Mouse (Mus musculus): ENCODE results near the gene Tmem184a.

Tmem184a gene

DNA sequence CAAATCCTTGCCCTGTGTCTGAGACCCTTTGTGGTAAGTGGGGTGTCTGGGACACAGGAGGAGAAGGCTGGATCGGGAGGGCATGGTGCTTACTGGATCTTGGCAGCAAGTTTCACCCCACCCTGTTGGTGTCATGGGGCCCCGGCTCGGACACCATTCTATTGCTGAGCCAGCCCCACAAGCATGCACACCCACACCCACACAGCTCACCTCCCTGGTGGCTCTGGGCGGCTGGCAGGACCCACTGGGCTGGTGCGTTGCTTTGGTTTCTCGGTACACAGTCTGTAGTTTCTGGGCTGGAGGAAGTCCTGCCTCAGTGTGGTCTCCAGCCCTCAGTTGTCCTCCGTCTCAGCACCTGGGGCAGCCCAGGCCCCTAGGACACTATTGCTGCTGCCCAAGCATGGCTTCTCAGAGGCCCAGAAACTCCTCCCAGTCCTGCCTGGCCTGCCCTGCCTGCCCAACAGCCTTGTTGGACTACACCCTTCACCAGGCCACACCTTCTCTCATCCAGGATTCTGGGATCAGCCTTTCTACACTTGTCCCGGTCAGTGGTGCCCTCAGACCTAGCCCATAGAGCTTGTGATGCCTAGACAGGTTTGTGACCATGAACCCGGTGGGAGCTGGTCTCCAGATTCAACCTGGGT is at the start of gene Tmem184a:
TSS of gene Tmem184a (minus strand) at position 380 of the 644 bp plus-strand sequence.
- DNase-seq (ENCODE audit: low spot score), result no peak

DNA sequence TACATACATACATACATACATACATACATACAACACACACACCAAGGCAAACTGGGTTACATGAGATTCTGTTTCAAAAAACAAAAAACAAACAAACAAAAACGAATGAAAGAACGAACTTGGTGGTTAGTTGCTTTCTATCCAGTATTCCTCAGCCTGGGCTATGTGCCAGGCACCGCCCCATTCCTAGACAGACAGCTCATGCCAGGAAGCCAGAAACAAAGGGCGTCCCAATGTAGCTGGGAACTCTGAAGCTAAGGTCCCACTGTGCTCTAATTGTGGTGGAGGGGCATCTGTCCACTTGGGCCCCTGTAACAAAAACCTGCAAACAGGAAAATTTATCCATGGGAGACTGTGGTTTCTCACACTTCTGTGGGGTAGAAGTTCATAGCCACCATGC is 43.0 kb upstream of the Tmem184a start:
- DNase-seq (ENCODE audit: low spot score), result no peak

- no peak for DNase-seq (ENCODE audit: low spot score)
Measured at GRCm38 (mm10) chr5:139860328-139861104, 40.8 kb upstream of the Tmem184a start.

- DNase-seq (ENCODE audit: low spot score), result no peak
Measured at GRCm38 (mm10) chr5:139849626-139850320, 30.1 kb upstream of the Tmem184a start.

DNA sequence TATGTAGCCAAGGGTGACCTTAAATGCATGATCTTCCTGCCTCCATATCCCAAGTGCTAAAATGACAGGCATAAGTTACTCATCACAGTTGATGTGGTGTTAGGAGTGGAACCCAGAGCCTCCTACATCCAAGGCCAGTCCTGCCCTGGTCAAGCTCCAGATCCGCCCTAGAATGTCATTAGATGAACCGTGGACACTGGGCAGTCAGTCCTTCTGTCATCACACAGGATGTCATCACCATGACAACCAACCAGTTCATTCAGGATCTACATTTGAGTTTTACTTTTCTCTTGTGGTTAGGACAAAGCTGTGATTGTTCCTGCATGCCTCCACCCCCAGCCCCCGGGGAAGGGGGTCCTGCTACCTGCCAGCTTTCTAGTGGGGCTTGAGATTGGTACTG is 19.4 kb upstream of the Tmem184a start:
- peak; percentile 54 for DNase-seq (ENCODE audit: low spot score)

DNA sequence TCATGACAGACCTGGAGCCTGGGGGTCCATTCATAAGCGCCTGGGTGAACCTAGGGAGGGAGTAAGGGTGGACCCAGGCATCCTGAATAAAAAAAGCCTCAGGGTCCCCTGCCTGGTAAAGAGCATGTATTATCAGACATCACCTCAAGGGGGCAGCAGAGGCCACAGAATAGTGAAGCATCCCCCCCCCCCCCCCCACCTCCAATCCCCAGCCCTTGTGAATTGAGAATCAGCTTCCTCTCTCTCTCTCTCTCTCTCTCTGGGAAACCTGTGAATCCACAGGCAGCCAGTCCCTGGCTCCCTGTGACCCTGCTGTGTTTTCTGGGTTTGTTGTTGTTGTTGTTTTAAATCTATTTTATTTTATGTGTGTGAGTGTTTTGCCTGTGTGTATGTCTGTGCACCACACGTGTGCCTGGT is 18.8 kb upstream of the Tmem184a start:
- DNase-seq (ENCODE audit: low spot score), result peak; percentile 88

DNA sequence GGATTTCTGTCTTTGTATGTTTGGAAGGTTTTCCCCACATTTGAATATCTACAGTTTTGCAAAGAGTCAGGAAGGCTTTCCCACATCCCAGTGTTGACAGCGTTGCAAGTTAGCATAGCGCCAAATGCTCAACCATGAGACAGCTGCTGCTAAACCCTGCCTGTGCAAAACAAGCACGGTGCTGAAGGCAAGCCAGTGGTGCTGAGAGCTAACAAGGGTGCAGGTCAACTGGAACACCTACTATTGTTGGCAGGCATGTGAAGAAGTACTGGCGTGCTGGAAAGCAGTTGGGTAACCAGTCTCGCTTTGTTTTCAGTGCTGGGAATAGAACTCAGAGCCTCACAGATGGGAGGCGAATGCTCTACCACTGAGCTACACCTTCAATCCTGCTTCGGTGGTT is 16.0 kb upstream of the Tmem184a start:
- no peak for DNase-seq (ENCODE audit: low spot score)

DNA sequence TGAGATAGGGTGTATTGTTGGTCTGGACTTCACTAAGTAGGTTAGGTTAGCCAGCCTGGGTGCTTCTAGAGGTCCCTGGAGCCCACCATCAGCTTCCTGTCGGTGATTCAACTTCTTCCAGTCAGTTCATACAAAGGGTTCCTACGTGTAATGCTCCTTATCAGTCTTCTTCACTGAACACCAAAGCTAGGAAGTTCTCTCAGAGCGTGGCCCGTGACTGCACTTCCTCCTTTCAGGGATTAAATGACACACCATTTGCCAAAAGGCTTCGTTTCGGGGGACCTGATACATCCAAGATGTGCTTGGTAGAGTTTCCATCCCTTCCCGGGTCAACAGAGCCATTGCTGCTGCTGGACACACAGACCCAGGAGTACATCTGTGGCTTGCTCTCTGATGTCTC is 12.4 kb upstream of the Tmem184a start:
- DNase-seq (ENCODE audit: low spot score), result no peak

DNA sequence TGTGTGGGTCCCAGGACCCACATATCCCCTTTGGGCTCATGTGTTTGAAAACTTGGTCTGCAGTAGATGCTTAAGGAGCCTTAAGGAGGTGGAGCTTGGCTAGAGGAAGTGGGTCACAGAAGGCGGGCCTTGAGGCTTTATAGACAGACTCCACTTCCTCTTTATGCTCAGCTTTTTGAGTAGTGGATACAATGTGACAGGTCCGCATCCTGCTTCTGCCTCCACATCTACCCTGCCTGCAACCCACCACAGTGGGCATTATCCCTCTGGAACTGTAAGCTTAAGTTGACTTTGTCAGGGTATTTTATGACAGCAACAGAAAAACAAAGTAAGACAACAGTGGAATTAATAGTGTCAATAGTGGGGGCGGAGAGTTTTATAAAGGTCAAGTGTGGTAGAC is 11.0 kb upstream of the Tmem184a start:
- DNase-seq (ENCODE audit: low spot score), result no peak

DNA sequence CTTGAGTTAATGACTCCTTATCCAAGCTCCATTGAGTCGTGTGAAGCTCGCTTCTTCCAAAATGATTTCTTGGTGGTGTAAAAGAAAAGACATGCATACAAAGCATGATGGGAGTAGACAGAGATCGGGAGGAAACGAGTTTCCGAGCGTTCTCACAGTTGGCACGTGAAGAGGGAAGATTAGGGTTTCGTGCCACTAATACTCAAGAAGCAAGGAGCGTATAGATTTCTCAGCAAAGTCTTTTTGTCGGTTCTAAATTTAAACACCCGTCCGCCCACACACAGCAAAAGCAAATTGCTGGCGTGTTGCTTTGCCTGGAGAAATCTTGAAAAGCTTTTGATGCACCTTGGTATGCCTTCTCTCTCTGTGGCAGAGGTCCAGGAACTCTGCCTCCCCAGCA is 9.7 kb upstream of the Tmem184a start:
- no peak for DNase-seq (ENCODE audit: low spot score)

DNA sequence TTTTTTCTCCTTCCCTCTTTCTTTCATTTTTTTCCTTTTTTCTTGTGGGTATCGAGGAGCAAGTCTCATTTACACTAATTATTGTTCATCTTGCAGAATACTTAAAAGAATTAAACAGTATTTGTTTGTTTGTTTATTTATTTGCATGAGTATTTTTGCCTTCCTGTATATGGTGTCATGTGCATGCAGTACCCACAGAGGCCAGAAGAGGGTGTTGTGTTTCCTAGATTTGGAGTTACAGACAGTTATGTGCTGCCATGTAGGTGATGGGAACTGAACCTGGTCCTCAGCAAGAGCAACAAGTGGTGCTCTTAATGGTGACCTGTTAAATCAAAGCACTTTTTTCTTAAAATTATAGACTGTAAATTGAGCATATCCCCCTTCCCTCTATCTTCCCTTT is 7.9 kb upstream of the Tmem184a start:
- DNase-seq (ENCODE audit: low spot score), result no peak

DNA sequence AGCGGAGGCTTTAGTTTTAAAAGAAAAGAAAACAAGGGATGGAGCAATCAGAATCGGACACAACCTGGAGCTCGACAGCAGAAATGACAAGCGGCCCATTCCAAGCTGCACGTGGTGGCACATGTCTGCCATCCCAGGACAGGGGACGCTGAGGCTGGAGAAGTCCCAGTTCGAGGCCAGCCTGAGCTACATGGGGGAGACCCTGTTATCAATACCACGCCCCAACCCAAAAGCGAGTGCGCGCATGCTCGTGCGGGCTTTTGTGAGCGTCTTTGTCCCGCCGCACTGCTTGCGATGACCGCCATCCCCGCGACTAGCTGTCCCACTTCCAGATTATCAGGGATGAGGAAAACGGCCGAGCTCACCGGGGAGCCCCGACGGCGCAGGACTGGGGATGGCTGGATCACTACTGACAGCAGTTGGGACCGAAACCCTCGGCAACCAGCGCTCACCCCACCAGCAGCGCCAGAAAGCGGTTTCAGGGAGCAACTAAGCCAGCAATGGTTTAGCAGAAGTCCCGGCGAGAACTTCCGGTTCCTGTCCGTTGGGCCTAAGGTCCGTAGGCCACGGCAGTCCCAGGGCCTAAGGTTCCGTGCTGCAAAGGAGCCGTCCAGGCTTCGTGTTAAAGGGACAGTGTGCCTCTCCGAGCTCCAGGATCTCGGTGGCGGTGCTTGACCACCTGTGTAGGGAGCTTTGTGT is 6.8 kb upstream of the Tmem184a start, which contains the start of the genes Gm26938 and Psmg3:
TSS of gene Gm26938 (minus strand) at position 51 of the 699 bp plus-strand sequence.
TSS of gene Psmg3 (minus strand) at position 529 of the 699 bp plus-strand sequence.
- peak; percentile 94 for DNase-seq (ENCODE audit: low spot score)

- no peak for DNase-seq (ENCODE audit: low spot score)
Measured at GRCm38 (mm10) chr5:139825947-139826346, 6.2 kb upstream of the Tmem184a start.

GRCm38 (mm10) chr5:139824531-139824930 is 4.8 kb upstream of the Tmem184a start:
- DNase-seq (ENCODE audit: low spot score), result no peak

- DNase-seq (ENCODE audit: low spot score), result no peak
Measured at GRCm38 (mm10) chr5:139821466-139822459, 2.0 kb upstream of the Tmem184a start.

DNA sequence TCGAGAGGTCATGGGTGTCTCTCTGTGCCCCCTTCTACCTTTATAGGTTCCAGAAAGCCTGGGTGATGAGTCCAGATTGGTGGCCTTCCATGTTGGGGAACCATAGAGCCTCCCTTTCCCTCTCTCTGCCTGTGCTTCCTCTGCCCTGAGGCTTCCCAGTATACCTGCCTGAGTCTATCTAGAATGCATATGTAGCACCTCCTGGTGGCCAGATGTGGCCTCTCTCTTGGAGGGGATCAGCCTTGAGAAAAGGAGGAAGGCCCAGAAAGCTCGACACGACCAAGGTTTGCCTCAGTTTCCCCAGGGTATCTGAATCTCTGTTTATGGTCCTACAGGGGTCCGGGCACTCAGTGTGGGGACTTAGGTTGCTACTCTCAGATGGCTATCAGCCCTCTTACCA is 916 bp downstream of the Tmem184a start:
- peak; percentile 54 for DNase-seq (ENCODE audit: low spot score)

DNA sequence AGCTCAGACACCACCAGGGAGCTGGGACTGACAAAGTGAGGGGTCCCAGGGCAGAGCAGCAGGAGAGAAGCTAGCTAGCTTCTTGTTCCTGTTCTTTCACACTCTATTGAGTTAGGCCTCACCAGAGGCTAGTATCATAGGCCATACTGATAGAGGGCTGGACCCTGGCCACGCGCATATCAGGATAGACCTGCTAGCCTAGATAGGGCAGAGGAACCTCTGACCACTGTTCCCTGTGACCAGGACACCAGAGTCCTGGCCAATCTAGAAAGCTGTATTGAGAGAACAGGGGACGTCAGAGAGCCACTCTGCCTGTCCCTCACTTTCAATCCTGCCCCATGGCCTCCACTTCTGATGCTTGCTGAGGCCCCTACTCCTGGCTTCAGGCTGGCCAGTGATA is 1.7 kb downstream of the Tmem184a start:
- no peak for DNase-seq (ENCODE audit: low spot score)

DNA sequence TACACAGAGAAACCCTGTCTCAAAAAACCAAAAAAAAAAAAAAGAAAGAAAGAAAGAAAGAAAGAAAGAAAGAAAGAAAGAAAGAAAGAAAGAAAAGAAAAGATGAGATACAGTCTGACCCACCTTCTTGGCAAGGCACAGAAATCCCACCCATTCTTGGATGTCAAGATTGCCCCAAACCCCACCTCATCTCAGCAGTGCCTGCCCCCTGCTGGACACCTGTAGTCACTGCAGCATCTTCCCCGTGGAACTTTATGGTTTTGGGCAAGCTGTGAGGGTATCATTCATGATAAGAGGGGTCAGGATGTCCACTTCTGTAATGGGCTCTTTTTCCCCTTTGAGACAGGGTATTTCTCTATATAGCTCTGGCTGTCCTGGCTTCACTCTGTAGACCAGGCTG is 2.4 kb downstream of the Tmem184a start:
- peak; percentile 57 for DNase-seq (ENCODE audit: low spot score)

DNA sequence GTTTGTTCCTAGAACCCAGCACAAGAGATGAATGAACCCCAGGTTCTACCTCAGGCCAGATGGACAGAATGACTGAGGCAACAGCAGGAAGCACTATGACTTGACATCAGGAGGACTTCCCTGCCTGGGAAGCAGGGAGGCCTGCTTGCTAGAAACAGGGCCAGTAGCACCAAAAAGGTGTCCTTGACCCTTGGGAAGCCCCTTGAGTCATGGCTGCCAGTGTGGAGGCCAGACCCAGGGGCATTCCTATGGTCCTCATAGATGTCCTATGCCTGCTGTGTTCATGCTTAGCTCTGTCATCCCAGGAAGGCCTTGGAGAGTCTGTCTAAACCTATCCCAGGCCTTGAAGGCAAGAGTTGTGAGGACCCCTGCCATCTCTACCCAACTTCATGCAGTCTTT is 3.3 kb downstream of the Tmem184a start:
- DNase-seq (ENCODE audit: low spot score), result no peak

DNA sequence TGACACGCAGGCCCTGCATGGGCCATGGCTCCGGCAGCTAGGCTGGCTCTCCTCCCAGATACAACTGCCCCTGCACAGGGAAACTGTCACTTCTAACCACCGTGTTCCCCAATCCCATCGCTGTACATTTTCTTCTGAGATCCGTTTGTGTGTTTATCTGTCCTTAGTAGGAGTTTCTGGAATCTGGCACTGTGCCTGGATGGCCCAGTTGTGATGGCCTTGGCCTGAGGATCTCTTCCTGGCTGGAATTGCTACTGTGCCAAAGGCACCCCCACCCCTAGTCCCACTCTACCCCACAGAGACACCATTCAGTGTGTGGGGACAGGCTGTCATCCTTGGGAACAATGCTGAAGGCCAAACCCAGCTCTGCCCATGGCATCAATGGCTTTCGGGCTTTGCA is 3.8 kb downstream of the Tmem184a start:
- DNase-seq (ENCODE audit: low spot score), result no peak

DNA sequence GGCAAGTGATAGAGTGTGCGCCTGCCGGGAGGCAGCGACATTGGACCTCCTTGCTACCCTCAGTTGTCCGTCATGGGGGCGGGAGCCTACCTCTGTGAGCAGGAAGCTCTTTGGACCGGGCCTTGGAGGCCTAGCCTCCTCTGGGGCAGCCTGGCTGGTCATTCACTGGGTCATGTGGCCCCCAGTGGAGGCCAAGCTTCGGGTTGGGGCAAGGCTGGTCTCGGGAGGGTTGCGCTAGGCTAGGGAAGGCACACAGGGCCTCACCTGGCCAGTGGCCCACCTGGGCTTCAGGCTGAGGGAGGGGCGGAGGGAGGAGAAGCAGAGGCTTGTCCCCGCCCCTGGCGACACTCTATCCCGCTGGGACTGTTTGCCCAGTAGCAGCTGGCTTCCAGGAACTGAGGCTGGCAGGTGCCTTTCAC is 5.7 kb downstream of the Tmem184a start:
- no peak for DNase-seq (ENCODE audit: low spot score)

Measured in embryo, embryonic 10.5 days (tissue).